Mouse (Mus musculus): Measurements from ENCODE around the gene Arhgap21. TPM values are rescaled to one million over a fixed set of nuclear protein-coding genes. Genes with fewer than 3 reads are reported as not detected.

Gene Arhgap21
- polyA plus RNA-seq (2017; shearing (Covaris generic)) = 11.5 TPM

DNA sequence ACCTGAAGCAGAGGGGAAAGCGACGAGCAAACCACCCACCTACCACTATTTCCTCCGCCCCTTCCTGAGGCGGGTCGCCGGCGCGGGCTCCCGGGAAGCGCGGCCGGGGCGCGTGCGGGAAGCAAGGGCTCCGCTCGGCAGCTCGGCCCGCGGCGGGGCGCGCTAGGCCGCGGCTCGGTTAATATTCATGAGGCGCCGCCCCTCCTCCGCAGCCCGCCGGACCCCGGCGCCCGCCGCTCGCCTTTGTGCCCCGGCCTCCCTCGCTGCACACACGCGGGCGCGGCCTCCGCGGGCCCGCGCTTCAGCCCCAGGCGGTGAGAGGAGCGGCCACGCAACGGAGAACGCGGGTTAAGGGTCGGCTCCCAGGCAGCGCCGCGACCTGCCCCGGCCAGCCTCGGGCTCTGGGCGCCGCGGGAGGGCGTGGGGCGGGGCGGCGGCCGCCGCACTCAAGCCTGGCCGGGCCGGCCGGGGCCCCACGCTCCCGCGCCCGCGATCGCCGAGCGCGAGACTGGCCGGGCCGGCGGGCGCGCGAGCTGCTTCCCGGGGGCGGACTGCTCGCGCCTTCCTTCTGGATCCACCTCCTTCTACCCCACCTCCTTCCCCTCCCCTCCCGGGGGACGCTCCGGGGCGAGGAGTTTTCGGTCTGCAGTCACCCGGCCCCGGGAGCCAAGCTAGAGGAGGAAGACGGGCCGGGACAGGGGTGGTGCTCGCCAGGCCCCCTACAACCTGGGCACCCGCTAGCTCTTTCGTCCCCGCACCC is at the start of gene Arhgap21:
Gene Arhgap21, minus strand, starts transcription at position 441 of the 760 bp plus-strand sequence.

Other genes starting within 250 kb of the Arhgap21 start
- 1.8 TPM for gene Enkur, start 236.5 kb upstream of the Arhgap21 start, polyA plus RNA-seq (2017; shearing (Covaris generic))
- 1.5 TPM for gene Thnsl1, start 236.8 kb upstream of the Arhgap21 start, polyA plus RNA-seq (2017; shearing (Covaris generic))

Data from effector memory CD4-positive, alpha-beta T cell, adult 5 months (primary cell).